Mouse (Mus musculus) ES-E14 (cell line): Measurements from ENCODE around the gene Slc6a6.

Experiments
- CHD2 ChIP-seq: IDR thresholded peaks from 2 replicates; pipeline ENCODE4 v1.6.1; 2014; ENCODE audit warnings: mild to moderate bottlenecking, low read depth, low read length, inconsistent platforms
- HCFC1 ChIP-seq: IDR thresholded peaks from 2 replicates; pipeline ENCODE4 v1.6.1; 2012; ENCODE audit warnings: low read length, inconsistent platforms, borderline replicate concordance; ENCODE audit not compliant: insufficient read depth
- ZC3H11A ChIP-seq: IDR thresholded peaks from 2 replicates; pipeline ENCODE4 v1.6.1; 2012; ENCODE audit warnings: low read depth, mild to moderate bottlenecking, inconsistent platforms, low read length, borderline replicate concordance
- ZNF384 ChIP-seq: IDR thresholded peaks from 2 replicates; pipeline ENCODE4 v1.6.1; 2012; ENCODE audit warnings: low read depth, low read length, inconsistent platforms

GRCm38 (mm10) chr6:91652296-91652695 is 31.6 kb upstream of the Slc6a6 start:
- TF ChIP-seq ZNF384 (no peak), CHD2 (no peak), ZC3H11A (no peak), HCFC1 (no peak)
